Mouse (Mus musculus) heart, embryonic 12.5 days (tissue): ENCODE results near the gene Fbxo39. TPM values are rescaled to one million over a fixed set of nuclear protein-coding genes. Genes with fewer than 3 reads are reported as not detected.

Experiments
- ATAC-seq: fragments of 200-750 bp; cut with Nextera tagmentation; 2 replicates; pipeline ENCODE4 v1.8.0; 2017; ENCODE audit warnings: moderate TSS enrichment, moderate library complexity; ENCODE audit not compliant: insufficient number of reproducible peaks, low FRiP score
- H3K27ac ChIP-seq: fragments of 300-500 bp; sonication (generic); 2 replicates; pipeline ENCODE4 v1.5.1; 2016; ENCODE audit warnings: mild to moderate bottlenecking, moderate library complexity; ENCODE audit not compliant: poor library complexity, severe bottlenecking
- H3K27me3 ChIP-seq: fragments of 300-500 bp; sonication (generic); replicated peaks from 2 replicates; pipeline ENCODE4 v1.6.1; 2016; ENCODE audit warnings: mild to moderate bottlenecking, moderate library complexity
- H3K36me3 ChIP-seq: fragments of 300-500 bp; sonication (generic); 2 replicates; pipeline ENCODE4 v1.6.1; 2016; ENCODE audit warnings: mild to moderate bottlenecking, moderate library complexity
- H3K4me1 ChIP-seq: fragments of 300-500 bp; sonication (generic); replicated peaks from 2 replicates; pipeline ENCODE4 v1.6.1; 2016; ENCODE audit warnings: mild to moderate bottlenecking
- H3K4me2 ChIP-seq: fragments of 300-500 bp; sonication (generic); 2 replicates; pipeline ENCODE4 v1.6.1; 2016; ENCODE audit warnings: mild to moderate bottlenecking, moderate library complexity
- H3K4me3 ChIP-seq: fragments of 300-500 bp; sonication (generic); 2 replicates; pipeline ENCODE4 v1.5.1; 2016; ENCODE audit warnings: mild to moderate bottlenecking
- H3K9ac ChIP-seq: fragments of 300-500 bp; sonication (generic); 2 replicates; pipeline ENCODE4 v1.6.1; 2016; ENCODE audit warnings: mild to moderate bottlenecking, moderate library complexity
- H3K9me3 ChIP-seq: fragments of 300-500 bp; sonication (generic); replicated peaks from 2 replicates; pipeline ENCODE4 v1.6.1; 2016; ENCODE audit warnings: mild to moderate bottlenecking, moderate library complexity
- WGBS: fragments of 180-500 bp; shearing (Covaris S2); methylation state at CpG from one replicate; pipeline ENCODE4 v1.1.7; 2016; 5-methylcytosine and 5-hydroxymethylcytosine counted together
- polyA plus RNA-seq: library from polyadenylated mRNA; unstranded; fragments of >200 nt; fragmentation: Nextera tagmentation; extraction: Ambion mirVana; gene quantifications from 2 replicates; pipeline ENCODE4 v1.2.1, GENCODE M21; 2016

Gene Fbxo39
- polyA plus RNA-seq, 1 experiment from 2014 or later, result not detected

- Histone ChIP-seq H3K36me3 (no peaks in the 10 kb centered on the region), H3K4me3 (no peak overlapping the region), H3K9ac (no peak overlapping the region), H3K4me2 (no peak overlapping the region), H3K27ac (no peak overlapping the region), H3K9me3 (no peaks in the 10 kb centered on the region), H3K4me1 (peaks cover 7% of the 10 kb centered on the region; the same call in 1 of the 2 replicates), H3K27me3 (peaks cover 7% of the 10 kb centered on the region; the same call in 1 of the 2 replicates)
- ATAC-seq, result no peak
- 23% methylated on average over 8 of the region's 8 CpGs for WGBS
Measured at GRCm38 (mm10) chr11:72343904-72344303, 29.7 kb downstream of the Fbxo39 start.

GRCm38 (mm10) chr11:72344486-72344885, 30.2 kb downstream of the Fbxo39 start:
- H3K9me3 ChIP-seq, result no peaks in the 10 kb centered on the region
- 89% methylated on average over 11 of the region's 11 CpGs for WGBS
- H3K9ac ChIP-seq, result no peak overlapping the region
- no peaks in the 10 kb centered on the region for H3K36me3 ChIP-seq
- no peak overlapping the region for H3K27ac ChIP-seq
- peaks cover 9% of the 10 kb centered on the region; the same call in 1 of the 2 replicates for H3K4me1 ChIP-seq
- H3K27me3 ChIP-seq, result 0 out of 2 replicates have a peak, but pooled peaks cover 1% of the 10 kb centered on the region
- no peak for ATAC-seq
- H3K4me2 ChIP-seq, result no peak overlapping the region
- H3K4me3 ChIP-seq, result no peak overlapping the region

- Histone ChIP-seq H3K9me3 (no peaks in the 10 kb centered on the region), H3K27me3 (no peaks in the 10 kb centered on the region), H3K4me1 (peaks cover 6% of the 10 kb centered on the region; the same call in 1 of the 2 replicates), H3K27ac (no peak overlapping the region), H3K4me2 (no peak overlapping the region), H3K36me3 (no peaks in the 10 kb centered on the region), H3K4me3 (no peak overlapping the region), H3K9ac (no peak overlapping the region)
- ATAC-seq, result no peak; the same call in 1 of the 2 replicates
- 49% methylated on average over 10 of the region's 10 CpGs for whole genome bisulfite sequencing
Measured at GRCm38 (mm10) chr11:72348563-72348962, 34.3 kb downstream of the Fbxo39 start.

GRCm38 (mm10) chr11:72349016-72349415, 34.8 kb downstream of the Fbxo39 start:
- no peak overlapping the region for H3K4me3 ChIP-seq
- no peak for ATAC-seq
- no peak overlapping the region for H3K27ac ChIP-seq
- H3K36me3 ChIP-seq, result no peaks in the 10 kb centered on the region
- H3K27me3 ChIP-seq, result no peaks in the 10 kb centered on the region
- no peak overlapping the region for H3K9ac ChIP-seq
- H3K4me1 ChIP-seq, result peaks cover 6% of the 10 kb centered on the region; the same call in 1 of the 2 replicates
- H3K4me2 ChIP-seq, result no peak overlapping the region
- H3K9me3 ChIP-seq, result no peaks in the 10 kb centered on the region
- 57% methylated on average over 8 of the region's 8 CpGs for WGBS

- H3K4me2 ChIP-seq, result no peak overlapping the region
- ATAC-seq, result no peak
- 60% methylated on average over 4 of the region's 4 CpGs for WGBS
- no peak overlapping the region for H3K4me3 ChIP-seq
- no peak overlapping the region for H3K27ac ChIP-seq
- H3K36me3 ChIP-seq, result no peaks in the 10 kb centered on the region
- H3K4me1 ChIP-seq, result peaks cover 6% of the 10 kb centered on the region; the same call in 1 of the 2 replicates
- no peak overlapping the region for H3K9ac ChIP-seq
- no peaks in the 10 kb centered on the region for H3K27me3 ChIP-seq
- H3K9me3 ChIP-seq, result no peaks in the 10 kb centered on the region
Measured at GRCm38 (mm10) chr11:72349652-72350051, 35.4 kb downstream of the Fbxo39 start.

- ATAC-seq, result no peak
- Histone ChIP-seq H3K9me3 (no peaks in the 10 kb centered on the region), H3K27ac (no peak overlapping the region), H3K4me2 (no peak overlapping the region), H3K9ac (no peak overlapping the region), H3K27me3 (no peaks in the 10 kb centered on the region), H3K4me1 (peaks cover 10% of the 10 kb centered on the region; the same call in 1 of the 2 replicates), H3K36me3 (no peaks in the 10 kb centered on the region), H3K4me3 (no peak overlapping the region)
- WGBS, result 75% methylated on average over 1 of the region's 1 CpGs
Measured at GRCm38 (mm10) chr11:72352272-72352671, 38.0 kb downstream of the Fbxo39 start.

GRCm38 (mm10) chr11:72353186-72353585, 38.9 kb downstream of the Fbxo39 start:
- no peaks in the 10 kb centered on the region for H3K27me3 ChIP-seq
- peaks cover 10% of the 10 kb centered on the region; the same call in 1 of the 2 replicates for H3K4me1 ChIP-seq
- no peak overlapping the region for H3K27ac ChIP-seq
- 74% methylated on average over 3 of the region's 3 CpGs for WGBS
- no peak for ATAC-seq
- H3K9me3 ChIP-seq, result no peaks in the 10 kb centered on the region
- H3K36me3 ChIP-seq, result no peaks in the 10 kb centered on the region
- H3K9ac ChIP-seq, result no peak overlapping the region
- H3K4me2 ChIP-seq, result no peak overlapping the region
- no peak overlapping the region for H3K4me3 ChIP-seq

- Histone ChIP-seq H3K9ac (0 out of 2 replicates have a peak overlapping the region, but pooled peaks have one; percentile 20), H3K36me3 (no peaks in the 10 kb centered on the region), H3K4me1 (peaks cover 4% of the 10 kb centered on the region; the same call in 1 of the 2 replicates), H3K9me3 (no peaks in the 10 kb centered on the region), H3K4me2 (peak overlapping the region; percentile 62), H3K27me3 (no peaks in the 10 kb centered on the region), H3K27ac (no peak overlapping the region), H3K4me3 (0 out of 2 replicates have a peak overlapping the region, but pooled peaks have one; percentile 19)
- WGBS, result 21% methylated on average over 20 of the region's 20 CpGs
- peak; percentile 58; the same call in 1 of the 2 replicates for ATAC-seq
Measured at GRCm38 (mm10) chr11:72354971-72355728, 40.9 kb downstream of the Fbxo39 start.

- H3K27me3 ChIP-seq, result no peaks in the 10 kb centered on the region
- H3K9ac ChIP-seq, result peak overlapping the region; percentile 58
- no peak overlapping the region for H3K27ac ChIP-seq
- 12% methylated on average over 42 of the region's 42 CpGs for WGBS
- H3K4me3 ChIP-seq, result peak overlapping the region; percentile 50
- peaks cover 13% of the 10 kb centered on the region; the same call in 1 of the 2 replicates for H3K4me1 ChIP-seq
- H3K4me2 ChIP-seq, result peak overlapping the region; percentile 84
- ATAC-seq, result peak; percentile 36; the same call in 1 of the 2 replicates
- H3K9me3 ChIP-seq, result no peaks in the 10 kb centered on the region
- H3K36me3 ChIP-seq, result no peaks in the 10 kb centered on the region
Measured at GRCm38 (mm10) chr11:72361385-72362346, 47.4 kb downstream of the Fbxo39 start.

- 33% methylated on average over 10 of the region's 10 CpGs for WGBS
Measured at GRCm38 (mm10) chr11:72362347-72362741, 48.1 kb downstream of the Fbxo39 start, which contains the start of gene Tekt1. Gene Tekt1, minus strand, starts transcription at chr11:72362442.

More at GRCm38 (mm10) chr11:72362347-72362741, 48.1 kb downstream of the Fbxo39 start, which contains the start of gene Tekt1:
- Histone ChIP-seq H3K27me3 (no peaks in the 10 kb centered on the region), H3K36me3 (no peaks in the 10 kb centered on the region), H3K4me1 (peaks cover 13% of the 10 kb centered on the region; the same call in 1 of the 2 replicates), H3K4me3 (peak within 1 kb of the TSS; percentile 50), H3K27ac (no peak within 1 kb of the TSS), H3K9me3 (no peaks in the 10 kb centered on the region), H3K9ac (peak within 1 kb of the TSS; percentile 58), H3K4me2 (peak within 1 kb of the TSS; percentile 84)
- no peak for ATAC-seq
